Mouse (Mus musculus) forebrain, embryonic 13.5 days (tissue): ENCODE data around the gene Pgs1. TPM values are rescaled to one million over a fixed set of nuclear protein-coding genes. Genes with fewer than 3 reads are reported as not detected.

ENCODE experiments used
- ATAC-seq: fragments of 200-750 bp; cut with Nextera tagmentation; 2 replicates; pipeline ENCODE4 v1.8.0; 2017
- H3K27ac ChIP-seq: fragments of 300-500 bp; sonication (generic); 2 replicates; pipeline ENCODE4 v1.5.1; 2015; ENCODE audit warnings: inconsistent platforms, mild to moderate bottlenecking, moderate library complexity
- H3K27me3 ChIP-seq: fragments of 300-500 bp; sonication (generic); 2 replicates; pipeline ENCODE4 v1.6.1; 2015; ENCODE audit warnings: mild to moderate bottlenecking, inconsistent platforms
- H3K36me3 ChIP-seq: fragments of 300-500 bp; sonication (generic); 2 replicates; pipeline ENCODE4 v1.6.1; 2015; ENCODE audit warnings: mild to moderate bottlenecking, inconsistent platforms; ENCODE audit not compliant: poor library complexity, severe bottlenecking
- H3K4me1 ChIP-seq: fragments of 300-500 bp; sonication (generic); 2 replicates; pipeline ENCODE4 v1.6.1; 2015; ENCODE audit warnings: inconsistent platforms
- H3K4me2 ChIP-seq: fragments of 300-500 bp; sonication (generic); 2 replicates; pipeline ENCODE4 v1.6.1; 2015; ENCODE audit warnings: inconsistent platforms, mild to moderate bottlenecking, moderate library complexity
- H3K4me3 ChIP-seq: fragments of 300-500 bp; sonication (generic); 2 replicates; pipeline ENCODE4 v1.5.1; 2015; ENCODE audit warnings: mild to moderate bottlenecking, inconsistent platforms
- H3K9ac ChIP-seq: fragments of 300-500 bp; sonication (generic); 2 replicates; pipeline ENCODE4 v1.6.1; 2015; ENCODE audit warnings: mild to moderate bottlenecking, inconsistent platforms
- H3K9me3 ChIP-seq: fragments of 300-500 bp; sonication (generic); replicated peaks from 2 replicates; pipeline ENCODE4 v1.6.1; 2016; ENCODE audit warnings: inconsistent platforms
- WGBS: fragments of 180-500 bp; shearing (Covaris S2); methylation state at CpG from one replicate; pipeline ENCODE4 v1.1.7; 2015; 5-methylcytosine and 5-hydroxymethylcytosine counted together
- polyA plus RNA-seq: library from polyadenylated mRNA; unstranded; fragments of >200 nt; fragmentation: Nextera tagmentation; extraction: Ambion mirVana; gene quantifications from 2 replicates; pipeline ENCODE4 v1.2.1, GENCODE M21; 2015

Gene Pgs1
- polyA plus RNA-seq, 1 experiment from 2014 or later = 42.7 TPM

GRCm38 (mm10) chr11:117987968-117988367 lies 1.9 kb downstream of the Pgs1 start:
- H3K9ac ChIP-seq = peak overlapping the region; percentile 96; the same call in 1 of the 2 replicates
- H3K4me3 ChIP-seq = peak overlapping the region; percentile 100
- H3K9me3 ChIP-seq = no peaks in the 10 kb centered on the region
- H3K27me3 ChIP-seq = no peaks in the 10 kb centered on the region
- ATAC-seq = no peak
- H3K4me1 ChIP-seq = peaks cover 44% of the 10 kb centered on the region
- no peaks in the 10 kb centered on the region for H3K36me3 ChIP-seq
- H3K4me2 ChIP-seq = peak overlapping the region; percentile 94
- 77% methylated on average over 4 of the region's 4 CpGs for WGBS
- H3K27ac ChIP-seq = no peak overlapping the region

DNA sequence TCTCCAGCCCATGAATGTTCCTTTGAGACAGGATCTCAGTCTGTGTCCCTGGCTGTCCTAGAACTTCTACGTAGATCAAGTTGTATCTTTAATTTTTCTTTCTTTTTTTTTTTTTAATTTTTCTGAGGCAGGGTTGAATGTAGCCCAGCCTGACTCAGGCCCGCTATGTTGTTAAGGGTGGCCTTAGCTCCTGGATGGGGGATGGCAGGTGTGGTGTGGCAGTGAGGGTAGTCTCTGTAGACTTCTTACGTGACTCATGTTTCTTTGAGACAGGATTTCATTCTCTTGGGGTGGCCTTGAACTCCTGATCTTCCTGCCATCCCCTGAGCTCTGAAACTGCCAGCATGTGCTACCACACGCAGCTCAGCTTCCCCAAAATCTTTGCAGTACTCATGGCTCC lies 3.1 kb downstream of the Pgs1 start:
- Histone ChIP-seq H3K9me3 (no peaks in the 10 kb centered on the region), H3K36me3 (no peaks in the 10 kb centered on the region), H3K27ac (no peak overlapping the region), H3K4me1 (peaks cover 44% of the 10 kb centered on the region), H3K9ac (0 out of 2 replicates have a peak overlapping the region, but pooled peaks have one; percentile 8), H3K4me3 (no peak overlapping the region), H3K4me2 (no peak overlapping the region), H3K27me3 (no peaks in the 10 kb centered on the region)
- no peak for ATAC-seq
- WGBS = 90% methylated on average over 4 of the region's 4 CpGs

DNA sequence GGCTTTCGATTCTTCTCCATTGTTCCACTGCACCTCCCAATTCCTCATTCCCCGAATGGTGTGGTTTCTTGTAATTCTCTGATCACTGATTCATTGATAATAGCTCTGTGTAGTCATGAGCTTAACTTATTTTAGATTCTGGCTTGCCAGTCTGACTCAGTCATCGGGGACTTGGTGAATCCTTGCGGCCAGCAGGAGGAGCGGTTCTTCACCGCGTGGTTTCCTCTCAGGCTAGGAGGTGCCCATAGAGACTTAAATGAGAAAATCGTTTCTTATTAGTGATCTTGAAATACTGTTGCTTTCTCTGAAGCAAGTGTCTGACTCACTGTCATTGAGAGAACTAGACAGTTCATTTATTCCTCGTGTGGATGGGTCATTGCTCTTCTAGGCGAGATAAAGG lies 3.8 kb downstream of the Pgs1 start:
- WGBS = 58% methylated on average over 10 of the region's 10 CpGs
- Histone ChIP-seq H3K27me3 (no peaks in the 10 kb centered on the region), H3K4me2 (no peak overlapping the region), H3K9me3 (no peaks in the 10 kb centered on the region), H3K4me1 (peaks cover 44% of the 10 kb centered on the region), H3K4me3 (no peak overlapping the region), H3K27ac (no peak overlapping the region), H3K36me3 (no peaks in the 10 kb centered on the region), H3K9ac (no peak overlapping the region)
- ATAC-seq = no peak

- H3K36me3 ChIP-seq = no peaks in the 10 kb centered on the region
- H3K9me3 ChIP-seq = no peaks in the 10 kb centered on the region
- no peak overlapping the region for H3K4me2 ChIP-seq
- H3K27ac ChIP-seq = no peak overlapping the region
- H3K4me1 ChIP-seq = peaks cover 45% of the 10 kb centered on the region
- no peak overlapping the region for H3K4me3 ChIP-seq
- no peak for ATAC-seq
- no peaks in the 10 kb centered on the region for H3K27me3 ChIP-seq
- WGBS = 72% methylated on average over 9 of the region's 9 CpGs
- H3K9ac ChIP-seq = no peak overlapping the region
Observed at GRCm38 (mm10) chr11:117991502-117992470, 5.7 kb downstream of the Pgs1 start.

GRCm38 (mm10) chr11:117993190-117994175 lies 7.4 kb downstream of the Pgs1 start:
- ATAC-seq = no peak
- Histone ChIP-seq H3K9ac (no peak overlapping the region), H3K36me3 (peaks cover 8% of the 10 kb centered on the region), H3K4me1 (peaks cover 32% of the 10 kb centered on the region), H3K4me3 (no peak overlapping the region), H3K27me3 (no peaks in the 10 kb centered on the region), H3K4me2 (no peak overlapping the region), H3K9me3 (no peaks in the 10 kb centered on the region), H3K27ac (no peak overlapping the region)
- 84% methylated on average over 14 of the region's 14 CpGs for WGBS

DNA sequence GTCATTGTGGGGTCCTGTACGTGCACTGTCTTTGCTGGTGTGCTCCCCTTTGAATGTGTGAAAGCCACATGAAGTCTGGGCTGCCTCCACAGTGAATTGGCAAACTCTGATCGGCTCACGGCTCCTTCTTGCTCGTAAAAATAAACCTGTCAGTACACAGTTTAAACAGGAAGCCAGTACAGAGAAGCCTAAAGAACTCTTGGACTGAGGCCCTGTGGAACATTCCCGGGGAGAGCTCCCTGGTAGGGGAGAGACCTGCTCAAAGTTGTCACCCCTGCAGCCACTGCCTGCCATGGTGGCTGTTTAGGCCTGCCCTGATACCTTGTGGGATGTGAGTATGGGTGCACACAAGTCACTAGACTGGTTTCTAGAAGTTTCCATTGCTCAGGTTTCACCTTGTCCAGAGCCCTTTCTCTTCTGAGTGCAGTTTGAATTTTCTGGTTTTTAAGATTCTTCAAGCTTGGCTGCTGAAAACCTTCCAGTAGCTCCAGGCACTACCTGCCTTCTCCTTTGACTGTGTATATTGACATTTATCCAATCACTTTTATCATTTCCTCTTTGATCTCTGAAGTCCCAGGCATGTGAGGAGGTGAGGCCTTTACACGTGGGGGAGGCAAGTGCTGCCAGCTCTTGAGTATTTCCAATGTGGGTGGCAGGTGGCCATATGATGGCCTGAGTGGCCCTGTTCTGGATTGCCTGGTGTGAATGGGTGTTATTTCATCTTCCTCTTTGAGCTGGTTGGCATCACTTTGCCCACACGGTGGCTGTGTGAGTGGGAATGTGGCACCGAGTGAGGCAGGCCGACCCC lies 8.4 kb downstream of the Pgs1 start:
- Histone ChIP-seq H3K36me3 (peaks cover 18% of the 10 kb centered on the region), H3K4me3 (no peak overlapping the region), H3K9me3 (no peaks in the 10 kb centered on the region), H3K4me1 (peaks cover 28% of the 10 kb centered on the region), H3K27ac (no peak overlapping the region), H3K4me2 (no peak overlapping the region), H3K9ac (no peak overlapping the region), H3K27me3 (no peaks in the 10 kb centered on the region)
- no peak for ATAC-seq
- WGBS = 78% methylated on average over 9 of the region's 9 CpGs

DNA sequence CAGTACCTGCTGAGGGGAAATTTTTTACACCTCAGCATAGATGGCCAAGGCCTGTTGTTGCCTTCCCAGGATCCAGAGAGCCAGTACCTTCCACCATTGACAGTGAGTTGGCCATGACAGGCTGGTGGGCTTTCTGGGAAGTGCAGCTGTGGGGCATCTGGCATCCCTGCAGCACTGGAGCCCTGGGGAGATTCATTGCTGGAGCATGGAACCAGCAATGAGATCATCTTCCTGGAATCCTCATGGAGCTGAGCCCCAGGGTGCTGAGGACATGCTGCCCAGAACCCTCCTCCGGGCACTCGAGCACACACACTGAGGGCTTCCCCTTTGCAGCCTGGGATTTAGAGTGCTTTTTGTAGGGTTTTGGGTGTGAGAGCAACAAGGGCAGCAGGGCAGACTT lies 9.2 kb downstream of the Pgs1 start:
- 50% methylated on average over 2 of the region's 2 CpGs for WGBS
- peaks cover 26% of the 10 kb centered on the region for H3K36me3 ChIP-seq
- no peaks in the 10 kb centered on the region for H3K27me3 ChIP-seq
- H3K4me2 ChIP-seq = no peak overlapping the region
- H3K4me1 ChIP-seq = peaks cover 20% of the 10 kb centered on the region; the same call in 1 of the 2 replicates
- ATAC-seq = no peak
- H3K4me3 ChIP-seq = no peak overlapping the region
- H3K9ac ChIP-seq = no peak overlapping the region; the same call in 1 of the 2 replicates
- no peaks in the 10 kb centered on the region for H3K9me3 ChIP-seq
- no peak overlapping the region for H3K27ac ChIP-seq

DNA sequence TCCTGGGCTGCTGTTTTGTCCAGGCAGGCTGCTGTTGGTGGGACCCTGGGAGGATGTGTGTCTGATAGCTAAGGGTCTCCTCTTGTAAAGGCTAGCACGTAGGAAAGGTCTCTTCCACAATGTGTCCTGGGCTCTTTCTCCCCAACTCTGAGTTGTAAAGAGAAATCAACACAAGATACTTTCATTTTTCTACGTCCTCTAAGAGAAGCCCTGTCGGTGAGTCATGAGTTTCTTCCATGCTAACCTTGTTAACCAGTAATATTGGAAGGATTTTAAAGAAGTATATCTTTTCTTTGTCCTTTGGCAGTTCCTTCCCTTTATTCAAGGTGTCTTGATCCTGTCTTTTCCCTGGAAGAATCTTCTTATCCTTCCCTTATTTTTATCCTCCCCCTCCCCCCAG lies 9.6 kb downstream of the Pgs1 start:
- H3K9ac ChIP-seq = no peak overlapping the region; the same call in 1 of the 2 replicates
- WGBS = 53% methylated on average over 3 of the region's 3 CpGs

DNA sequence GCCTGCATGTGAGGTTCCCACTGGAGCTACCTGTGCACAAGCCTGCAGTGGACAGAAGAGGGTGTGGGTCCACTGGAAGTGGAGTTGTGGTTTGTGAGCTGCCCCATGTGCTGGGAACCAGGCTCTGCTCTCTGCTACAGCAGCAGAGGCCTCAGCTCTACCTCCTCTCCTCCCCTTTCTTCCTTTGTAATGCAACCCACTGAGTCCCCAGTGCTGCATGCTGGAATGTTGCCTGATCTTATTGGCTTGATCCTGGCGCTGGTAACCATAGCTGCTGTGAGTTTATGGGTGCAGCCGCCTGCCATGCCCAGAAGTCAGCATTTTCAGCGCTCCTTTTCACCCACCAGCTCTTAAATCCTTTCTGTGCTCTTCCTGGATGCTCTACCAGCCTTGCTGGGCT lies 10.0 kb downstream of the Pgs1 start:
- no peak for ATAC-seq
- Histone ChIP-seq H3K27me3 (no peaks in the 10 kb centered on the region), H3K9me3 (no peaks in the 10 kb centered on the region), H3K36me3 (peaks cover 34% of the 10 kb centered on the region), H3K4me1 (0 out of 2 replicates have a peak, but pooled peaks cover 16% of the 10 kb centered on the region), H3K4me2 (no peak overlapping the region), H3K27ac (no peak overlapping the region), H3K4me3 (no peak overlapping the region), H3K9ac (no peak overlapping the region)
- WGBS = 31% methylated on average over 3 of the region's 3 CpGs

More for the DNA sequence above, 9.6 kb downstream of the Pgs1 start:
- Histone ChIP-seq H3K4me3 (no peak overlapping the region), H3K27me3 (no peaks in the 10 kb centered on the region), H3K4me2 (no peak overlapping the region), H3K9me3 (no peaks in the 10 kb centered on the region), H3K4me1 (0 out of 2 replicates have a peak, but pooled peaks cover 16% of the 10 kb centered on the region), H3K36me3 (peaks cover 30% of the 10 kb centered on the region), H3K27ac (no peak overlapping the region)
- ATAC-seq = no peak

- 86% methylated on average over 2 of the region's 2 CpGs for WGBS
- Histone ChIP-seq H3K27ac (no peak overlapping the region), H3K27me3 (no peaks in the 10 kb centered on the region), H3K9ac (no peak overlapping the region), H3K36me3 (peaks cover 44% of the 10 kb centered on the region), H3K4me1 (0 out of 2 replicates have a peak, but pooled peaks cover 8% of the 10 kb centered on the region), H3K4me3 (no peak overlapping the region), H3K4me2 (no peak overlapping the region), H3K9me3 (no peaks in the 10 kb centered on the region)
- ATAC-seq = no peak
Observed at GRCm38 (mm10) chr11:117997085-117997484, 11.0 kb downstream of the Pgs1 start.

- Histone ChIP-seq H3K9me3 (no peaks in the 10 kb centered on the region), H3K4me2 (no peak overlapping the region), H3K4me1 (0 out of 2 replicates have a peak, but pooled peaks cover 8% of the 10 kb centered on the region), H3K27ac (no peak overlapping the region), H3K27me3 (no peaks in the 10 kb centered on the region), H3K4me3 (no peak overlapping the region), H3K36me3 (peaks cover 55% of the 10 kb centered on the region), H3K9ac (no peak overlapping the region)
- no peak for ATAC-seq
- WGBS = 98% methylated on average over 4 of the region's 4 CpGs
Observed at GRCm38 (mm10) chr11:117998356-117998755, 12.3 kb downstream of the Pgs1 start.
